Mouse (Mus musculus) neutrophil, adult 5-6 weeks (primary cell): ENCODE results near the gene Hapln1. TPM values are rescaled to one million over a fixed set of nuclear protein-coding genes. Genes with fewer than 3 reads are reported as not detected.

ENCODE experiments used
- ATAC-seq: fragments of 151-379, 151-347 bp; 2 replicates; pipeline ENCODE4 v1.8.0; 2017; ENCODE audit warnings: mild to moderate bottlenecking, moderate TSS enrichment; ENCODE audit not compliant: insufficient number of reproducible peaks, poor library complexity, low FRiP score, severe bottlenecking; ENCODE audit errors: extremely low read depth
- total RNA-seq: library from RNA; stranded (forward); fragments of 200-1000 nt; gene quantifications from 2 replicates; pipeline ENCODE4 v1.2.3, GENCODE M21; 2017

Gene Hapln1
- total RNA-seq, 1 experiment from 2014 or later, result not detected

DNA sequence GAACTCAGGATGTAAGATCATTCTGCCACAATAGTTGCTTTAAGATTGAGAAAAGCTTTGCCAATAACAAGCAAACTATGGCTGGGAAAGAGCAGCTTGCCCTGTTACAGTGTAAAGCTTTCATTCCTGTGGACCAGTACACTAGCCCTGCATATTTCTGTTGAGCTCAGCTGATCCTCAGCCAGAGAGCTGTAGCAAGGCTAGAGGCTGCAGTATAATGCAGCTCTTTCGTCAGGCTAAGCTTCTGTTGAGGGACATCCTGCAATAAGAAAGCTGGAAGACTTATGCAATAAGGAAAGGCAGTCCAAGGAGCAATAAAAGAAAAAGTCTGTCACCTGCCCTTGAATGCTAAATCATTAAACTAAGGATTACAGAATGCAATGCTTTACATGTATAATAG, 45.5 kb downstream of the Hapln1 start:
- ATAC-seq, result no peak

DNA sequence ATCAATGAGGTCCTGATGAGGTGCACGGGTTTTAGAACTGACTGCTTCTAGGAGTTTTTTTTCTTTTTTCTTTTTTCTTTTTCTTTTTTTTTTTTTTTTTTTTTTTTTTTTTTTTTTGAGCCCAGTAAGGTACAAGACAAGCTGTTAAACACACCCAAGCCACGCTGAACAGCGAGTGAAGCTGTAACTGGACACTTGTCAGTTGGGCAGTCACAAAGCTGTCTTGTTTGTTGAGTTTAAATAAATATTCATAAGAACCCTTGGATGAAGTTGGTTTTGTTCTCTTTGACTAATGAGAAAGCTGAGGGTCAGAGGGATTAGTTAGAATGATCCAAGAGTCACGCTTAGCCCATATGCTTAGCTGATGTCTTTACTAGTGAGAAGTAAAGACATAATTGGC, 55.5 kb downstream of the Hapln1 start:
- no peak for ATAC-seq

DNA sequence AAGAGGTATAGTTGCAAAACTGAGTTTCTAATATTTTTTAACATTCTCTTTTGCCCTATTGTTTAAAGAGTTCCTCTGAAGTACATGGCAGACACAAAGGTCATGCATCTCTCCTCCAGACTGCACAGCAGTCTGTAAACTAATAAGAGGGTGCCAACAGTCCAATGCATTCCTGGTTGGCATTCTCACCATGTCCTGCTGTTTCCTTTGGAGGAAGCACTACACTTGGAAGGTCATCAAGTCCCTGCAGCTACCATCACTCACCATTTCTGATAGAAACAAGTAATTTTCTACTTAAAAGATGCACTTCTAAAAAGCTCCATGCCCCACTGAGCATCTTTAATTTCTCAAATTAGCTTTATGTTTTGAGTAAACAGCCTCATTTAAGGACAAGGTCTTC, 57.8 kb downstream of the Hapln1 start:
- no peak for ATAC-seq

GRCm38 (mm10) chr13:89600466-89600865, 60.9 kb downstream of the Hapln1 start:
- ATAC-seq, result no peak

- no peak for ATAC-seq
These were observed 63.7 kb downstream of the Hapln1 start for GRCm38 (mm10) chr13:89603336-89603735.

- ATAC-seq, result no peak
These were observed 67.8 kb downstream of the Hapln1 start for GRCm38 (mm10) chr13:89607399-89607798.

DNA sequence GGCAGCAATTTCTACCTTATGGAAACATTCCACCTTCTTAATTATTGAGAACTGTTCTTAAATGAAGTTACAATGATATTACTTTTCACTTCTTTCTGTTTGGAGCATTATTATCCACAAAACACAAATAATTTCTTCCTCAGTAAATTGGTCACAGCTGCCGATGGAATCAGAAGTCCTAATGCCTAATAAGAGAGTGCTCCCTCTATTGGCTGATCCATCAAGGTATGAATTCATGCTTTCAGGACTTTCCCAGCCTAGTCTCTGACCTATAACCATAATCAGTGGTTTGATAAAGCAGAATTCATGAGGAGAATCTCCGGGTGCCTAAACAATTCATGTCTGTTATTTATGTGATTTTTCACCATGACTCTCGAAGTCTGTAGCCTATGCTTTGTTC, 79.5 kb downstream of the Hapln1 start:
- ATAC-seq, result no peak

DNA sequence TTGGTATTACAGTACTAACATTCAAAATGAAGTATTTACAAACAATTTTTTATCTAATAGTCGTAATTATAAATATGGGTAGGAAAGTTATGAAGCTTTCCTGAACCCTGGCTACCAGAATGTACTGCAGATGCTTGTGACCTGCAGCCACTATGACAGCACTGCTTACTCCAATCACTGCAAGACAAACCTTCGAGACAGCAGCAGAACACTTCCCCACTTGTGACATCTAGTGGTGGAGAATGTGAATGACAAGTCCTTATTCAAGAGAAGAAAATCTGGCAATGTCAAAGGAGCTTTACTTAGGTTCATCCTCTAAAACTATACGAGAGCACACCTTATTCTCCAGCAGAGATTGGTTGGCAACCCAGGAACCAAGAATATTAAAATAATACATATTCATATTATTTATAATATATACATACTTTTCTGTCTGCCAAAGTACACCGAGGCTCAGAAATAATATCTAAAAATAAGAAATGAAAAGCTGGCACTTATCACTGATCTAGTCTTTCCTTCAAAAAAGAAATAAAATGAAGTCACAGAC, 94.6 kb downstream of the Hapln1 start:
- ATAC-seq, result peak; percentile 48; the same call in 1 of the 2 replicates

DNA sequence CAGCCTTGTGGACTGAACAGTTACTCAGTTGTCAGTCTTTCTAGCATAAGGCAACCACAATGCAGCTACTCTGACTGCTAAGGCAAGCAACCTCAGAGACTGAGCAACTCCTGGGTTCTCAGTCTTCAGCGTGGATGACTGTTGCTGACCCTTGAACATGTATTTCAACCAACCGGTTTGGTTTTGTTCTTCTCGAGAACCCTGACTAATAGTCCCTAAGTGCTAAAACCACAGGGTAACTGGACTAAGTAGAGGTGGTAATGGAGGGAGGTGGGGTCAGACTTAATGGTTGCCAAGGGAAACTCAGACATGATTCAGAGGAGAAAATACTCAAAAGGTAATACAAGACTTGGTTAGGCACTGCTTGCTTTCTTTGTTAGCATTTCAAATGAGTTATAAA, 97.4 kb downstream of the Hapln1 start:
- ATAC-seq, result no peak

- ATAC-seq, result no peak
These were observed 106.0 kb downstream of the Hapln1 start for GRCm38 (mm10) chr13:89645589-89645988.

GRCm38 (mm10) chr13:89652773-89653172, 113.2 kb downstream of the Hapln1 start:
- no peak for ATAC-seq

DNA sequence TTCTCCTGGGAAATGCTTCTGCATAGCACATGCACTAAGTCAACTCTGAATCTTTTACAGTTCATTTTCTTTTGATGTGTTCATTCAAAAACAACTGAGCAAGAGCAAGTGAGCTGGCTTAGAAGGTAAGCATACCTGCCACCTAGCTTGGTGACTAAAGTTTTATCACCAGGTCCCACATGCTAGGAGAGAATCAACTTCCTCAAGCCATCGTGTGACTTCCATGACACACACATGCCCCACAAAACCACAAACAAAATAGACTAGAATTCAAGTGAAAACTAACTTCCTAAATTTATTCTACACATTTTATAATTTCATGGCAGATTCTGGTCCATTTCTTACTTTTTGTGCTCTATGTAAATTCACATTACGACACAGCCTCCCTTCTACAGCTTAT, 113.7 kb downstream of the Hapln1 start:
- ATAC-seq, result no peak

DNA sequence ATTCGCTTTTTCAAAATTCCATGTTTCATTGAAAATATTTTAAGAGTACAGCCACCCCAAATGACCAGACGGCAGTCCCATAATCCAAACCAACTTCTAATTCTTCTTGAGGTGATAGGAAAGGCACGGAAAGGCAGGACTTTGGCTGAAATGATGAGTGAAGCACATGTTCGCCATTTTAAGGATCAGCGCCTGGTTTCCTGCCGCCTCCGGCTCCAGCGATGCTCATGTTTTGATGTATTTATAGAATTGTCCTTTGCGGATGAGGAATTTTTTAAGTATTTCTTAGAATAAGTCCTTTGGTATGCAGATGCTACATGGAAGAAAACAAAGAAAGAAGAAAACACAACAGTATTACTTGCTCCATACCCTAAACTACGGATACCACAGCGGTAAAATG, 117.5 kb downstream of the Hapln1 start:
- ATAC-seq, result no peak

Other genes with a start within 250 kb of the Hapln1 start
- 3.4 and 7.7 TPM in 2 replicates for gene Vcan, start 202.7 kb downstream of the Hapln1 start, total RNA-seq